Mouse (Mus musculus) Patski (cell line): Measurements from ENCODE around the gene H2-DMb1. TPM values are rescaled to one million over a fixed set of nuclear protein-coding genes. Genes with fewer than 3 reads are reported as not detected.
A peak's percentile ranks its signal among the peaks of the same experiment; 100 is the strongest.

Experiments used
- ATAC-seq: fragments of 100-300 bp; one replicate; pipeline ENCODE4 v1.8.0; 2021
- CTCF ChIA-PET: fragments of 350-600 bp; sonication (Branson Sonifier 250); formaldehyde crosslinking; loops from one replicate; lab custom pipeline; 2022; ENCODE audit warnings: inconsistent platforms; lab: Charles Lee
- POLR2A ChIA-PET: fragments of 350-600 bp; sonication (Branson Sonifier 250); formaldehyde crosslinking; loops from one replicate; lab custom pipeline; 2022; ENCODE audit warnings: antibody characterized with exemption, inconsistent platforms; lab: Charles Lee
- DNase-seq: peaks from one replicate; pipeline ENCODE4 v3.0.0-alpha.2; 2011; ENCODE audit warnings: low read depth, low spot score
- H3K27me3 ChIP-seq: fragments of 371-371 bp; one replicate; pipeline ENCODE4 v1.5.1; 2021
- CTCF ChIP-seq: fragments of 100-300 bp; IDR thresholded peaks from one replicate; pipeline ENCODE4 v1.5.1; 2021
- in situ Hi-C: fragments of 300-500 bp; cut with MboI; formaldehyde crosslinking; loops from 3 replicates; pipeline ENCODE4 v1.11.1; 2018; ENCODE audit warnings: low pct_unique_long_range_greater_than_20kb, mixed read lengths
- polyA plus RNA-seq: library from polyadenylated mRNA; unstranded; gene quantifications from one replicate; pipeline ENCODE4 v1.2.3, GENCODE M21; 2021

The H2-DMb1 gene
- polyA plus RNA-seq, 1 experiment from 2014 or later, result 36.6 TPM

GRCm38 (mm10) chr17:34185526-34185925 is 32.7 kb downstream of the H2-DMb1 start:
- in situ Hi-C loops, result no loop called here
- ChIA-PET POLR2A (no interaction called here), CTCF (interaction anchor here (1.2 kb wide), 1 partner anchor 15 kb away, joined by 3 read pairs; no protein-coding TSS in a partner anchor)
- ATAC-seq (no peak), DNase-seq (no peak)
- TF ChIP-seq CTCF, result no peak
- H3K27me3 ChIP-seq, result peaks cover 4% of the 10 kb centered on the region

GRCm38 (mm10) chr17:34186885-34187260 is 34.0 kb downstream of the H2-DMb1 start:
- no peak for DNase-seq
- peaks cover 4% of the 10 kb centered on the region for H3K27me3 ChIP-seq
- no peak for ATAC-seq
- in situ Hi-C loops, result no loop called here
- no peak for TF ChIP-seq CTCF
- CTCF ChIA-PET, result interaction anchor here (1.0 kb wide), 1 partner anchor 18 kb away, joined by 3 read pairs; no protein-coding TSS in a partner anchor
- POLR2A ChIA-PET, result interaction anchor here (0.6 kb wide), 1 partner anchor 18 kb away, joined by 3 read pairs; no protein-coding TSS in a partner anchor

- DNase-seq, result peak; percentile 82
- in situ Hi-C loops, result no loop called here
- no peak for TF ChIP-seq CTCF
- CTCF ChIA-PET, result interaction anchor here (1.0 kb wide), 1 partner anchor 17 kb away, joined by 3 read pairs; no protein-coding TSS in a partner anchor
- POLR2A ChIA-PET, result no interaction called here
- ATAC-seq, result peak; percentile 87
- peaks cover 4% of the 10 kb centered on the region for H3K27me3 ChIP-seq
Measured at GRCm38 (mm10) chr17:34187261-34187916, 34.5 kb downstream of the H2-DMb1 start, which contains the start of the genes Tap1 and Psmb9. Tap1 (plus strand) TSS chr17:34187553. Psmb9 (minus strand) TSS chr17:34187764.

- ATAC-seq (peak; percentile 17), DNase-seq (no peak)
- ChIA-PET POLR2A (no interaction called here), CTCF (no interaction called here)
- in situ Hi-C loops, result no loop called here
- peaks cover 4% of the 10 kb centered on the region for H3K27me3 ChIP-seq
- no peak for TF ChIP-seq CTCF
Measured at GRCm38 (mm10) chr17:34188010-34188409, 35.1 kb downstream of the H2-DMb1 start.

GRCm38 (mm10) chr17:34188986-34189385 is 36.1 kb downstream of the H2-DMb1 start:
- POLR2A ChIA-PET, result no interaction called here
- no peak for TF ChIP-seq CTCF
- in situ Hi-C loops, result no loop called here
- CTCF ChIA-PET, result no interaction called here
- DNase-seq (no peak), ATAC-seq (no peak)
- H3K27me3 ChIP-seq, result peaks cover 4% of the 10 kb centered on the region

GRCm38 (mm10) chr17:34192852-34193251 is 40.0 kb downstream of the H2-DMb1 start:
- no peaks in the 10 kb centered on the region for H3K27me3 ChIP-seq
- ATAC-seq (no peak), DNase-seq (no peak)
- ChIA-PET CTCF (interaction anchor here (1.3 kb wide), 1 partner anchor 12 kb away, joined by 3 read pairs; no protein-coding TSS in a partner anchor), POLR2A (no interaction called here)
- in situ Hi-C loops, result no loop called here
- TF ChIP-seq CTCF, result no peak

- no peak for TF ChIP-seq CTCF
- ChIA-PET CTCF (interaction anchor here (1.3 kb wide), 1 partner anchor 11 kb away, joined by 3 read pairs; no protein-coding TSS in a partner anchor), POLR2A (no interaction called here)
- H3K27me3 ChIP-seq, result no peaks in the 10 kb centered on the region
- in situ Hi-C loops, result no loop called here
- DNase-seq (no peak), ATAC-seq (no peak)
Measured at GRCm38 (mm10) chr17:34193468-34193867, 40.6 kb downstream of the H2-DMb1 start.

- no peaks in the 10 kb centered on the region for H3K27me3 ChIP-seq
- TF ChIP-seq CTCF, result no peak
- POLR2A ChIA-PET, result no interaction called here
- ATAC-seq (no peak), DNase-seq (no peak)
- CTCF ChIA-PET, result interaction anchor here (0.8 kb wide), 1 partner anchor 24 kb away, joined by 3 read pairs; no protein-coding TSS in a partner anchor
- in situ Hi-C loops, result no loop called here
Measured at GRCm38 (mm10) chr17:34194723-34195122, 41.9 kb downstream of the H2-DMb1 start.

- in situ Hi-C loops, result no loop called here
- POLR2A ChIA-PET, result no interaction called here
- CTCF ChIA-PET, result no interaction called here
- ATAC-seq (no peak), DNase-seq (no peak)
- no peaks in the 10 kb centered on the region for H3K27me3 ChIP-seq
- no peak for TF ChIP-seq CTCF
Measured at GRCm38 (mm10) chr17:34196491-34196890, 43.6 kb downstream of the H2-DMb1 start.

GRCm38 (mm10) chr17:34196941-34197894 is 44.3 kb downstream of the H2-DMb1 start, which contains the start of gene Psmb8:
Psmb8 (plus strand) TSS chr17:34197721.
- DNase-seq (no peak), ATAC-seq (peak; percentile 72)
- TF ChIP-seq CTCF, result no peak
- in situ Hi-C loops, result no loop called here
- ChIA-PET POLR2A (interaction anchor here (0.5 kb wide), 1 partner anchor 856 kb away, joined by 3 read pairs; no protein-coding TSS in a partner anchor), CTCF (interaction anchor here (1.1 kb wide), 1 partner anchor 27 kb away, joined by 3 read pairs; no protein-coding TSS in a partner anchor)
- H3K27me3 ChIP-seq, result no peaks in the 10 kb centered on the region
